Mouse (Mus musculus) adrenal gland, postnatal 25 days (tissue): ENCODE results near the gene Sema4g. TPM values are rescaled to one million over a fixed set of nuclear protein-coding genes. Genes with fewer than 3 reads are reported as not detected.

Source experiments
- DNase-seq: peaks from one replicate; pipeline ENCODE4 v3.0.0; 2021; ENCODE audit warnings: mixed read lengths
- long read RNA-seq: library from polyadenylated mRNA; stranded (forward); transcript quantifications from one replicate; pipeline ENCODE4 v2.0.0, GENCODE M21; 2021
- total RNA-seq: library from RNA; stranded (reverse); gene quantifications from 2 replicates; pipeline ENCODE4 v1.2.3, GENCODE M21; 2021

The Sema4g gene
- total RNA-seq: 7.0 and 8.1 TPM in 2 replicates
- long read RNA-seq, partial matches to known transcripts: 2 of 19 reads
- long read RNA-seq, other reads (novel, unspliced or antisense): 17 of 19 reads

DNA sequence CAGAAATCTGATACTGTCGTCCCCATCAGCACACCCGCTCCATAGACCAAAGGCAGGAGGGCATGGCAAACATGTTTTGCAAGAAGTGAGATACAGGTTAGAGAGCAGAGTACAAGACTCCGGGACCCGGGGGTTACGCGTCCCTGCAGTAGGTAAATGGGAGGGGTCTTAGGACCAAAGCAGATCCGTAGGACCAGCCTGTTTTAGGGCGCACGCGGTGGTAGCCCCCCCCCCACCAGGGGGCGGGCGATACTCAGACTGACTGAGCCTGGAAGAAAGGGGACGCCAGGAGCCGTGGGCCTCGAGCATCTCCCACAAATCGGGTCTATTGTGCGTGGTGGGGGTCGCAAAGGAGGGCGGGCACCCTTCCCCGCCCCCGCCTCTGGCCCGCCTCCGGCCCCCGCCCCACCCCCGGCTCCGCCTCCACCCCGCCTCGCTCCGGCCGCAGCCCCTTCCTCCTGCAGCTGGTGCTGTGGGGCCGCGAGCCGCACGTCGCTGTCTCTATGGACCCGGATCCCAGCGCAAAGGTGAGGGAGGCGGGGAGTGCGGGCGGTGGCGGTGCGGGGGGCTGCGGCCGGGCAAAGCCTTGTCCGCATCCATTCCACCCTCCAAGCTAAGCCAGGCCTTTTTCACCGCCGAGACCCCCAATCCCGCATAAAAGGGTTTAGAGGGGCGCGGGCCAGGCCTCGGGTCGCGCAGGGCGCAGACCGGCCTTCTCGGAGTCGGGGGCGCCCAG lies at the start of gene Sema4g:
Sema4g (plus strand) TSS at position 271 of the 736 bp plus-strand sequence.
- DNase-seq: peak; percentile 56

DNA sequence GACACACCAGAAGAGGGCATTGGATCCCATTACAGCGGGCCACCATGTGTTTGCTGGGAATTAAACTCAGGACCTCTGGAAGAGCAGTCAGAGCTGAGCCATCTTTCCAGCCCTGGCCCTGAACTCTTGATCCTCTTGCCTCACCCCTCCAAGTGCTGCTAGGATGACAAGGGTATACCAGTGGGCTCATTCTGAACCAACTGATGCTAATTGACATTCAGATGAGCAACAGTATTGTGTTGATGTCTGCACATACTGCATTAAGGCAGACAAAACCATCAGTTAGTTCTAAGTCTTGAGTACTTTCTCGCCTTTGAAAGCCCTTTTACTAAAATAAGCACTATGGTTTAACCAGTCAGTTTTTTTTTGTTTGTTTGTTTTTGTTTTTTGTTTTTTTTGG lies 29.3 kb upstream of the Sema4g start:
- no peak for DNase-seq

DNA sequence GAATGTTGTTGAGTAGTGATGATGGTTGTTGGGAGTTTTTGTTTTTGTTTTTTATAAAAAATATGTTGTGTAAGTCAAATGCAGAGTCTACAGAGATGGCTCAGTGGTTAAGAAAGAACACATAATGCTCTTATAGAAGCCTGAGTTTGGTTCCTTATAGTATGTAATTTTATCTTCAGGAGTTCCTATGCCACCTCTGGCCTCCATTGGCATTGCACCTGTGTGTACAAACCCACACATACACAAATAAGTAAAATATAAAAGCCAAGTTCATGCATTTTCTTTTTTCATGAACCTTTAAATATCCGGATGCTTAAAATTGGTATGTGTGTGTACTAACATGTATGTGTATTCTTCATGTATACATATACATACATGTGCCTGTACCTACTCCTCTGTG lies 22.9 kb upstream of the Sema4g start:
- DNase-seq: no peak

DNA sequence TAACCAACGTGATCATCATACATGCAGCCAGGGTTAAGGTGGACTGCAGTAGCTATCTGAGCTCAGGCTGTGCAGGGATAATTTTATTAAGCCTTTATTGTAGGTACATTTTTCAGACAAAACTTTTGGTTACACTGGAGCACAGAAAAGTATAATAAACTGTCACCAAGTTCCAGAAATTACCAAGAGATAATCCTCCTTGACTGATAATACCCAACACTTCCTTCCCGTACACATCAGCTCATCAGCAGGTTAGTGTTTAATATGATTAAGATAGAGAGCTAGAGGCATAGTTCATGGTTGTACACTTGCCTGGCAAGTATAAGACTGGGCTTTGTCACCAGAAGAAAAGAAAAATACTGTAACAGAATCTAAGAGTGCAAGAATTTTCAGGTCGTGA lies 20.6 kb upstream of the Sema4g start:
- no peak for DNase-seq

DNA sequence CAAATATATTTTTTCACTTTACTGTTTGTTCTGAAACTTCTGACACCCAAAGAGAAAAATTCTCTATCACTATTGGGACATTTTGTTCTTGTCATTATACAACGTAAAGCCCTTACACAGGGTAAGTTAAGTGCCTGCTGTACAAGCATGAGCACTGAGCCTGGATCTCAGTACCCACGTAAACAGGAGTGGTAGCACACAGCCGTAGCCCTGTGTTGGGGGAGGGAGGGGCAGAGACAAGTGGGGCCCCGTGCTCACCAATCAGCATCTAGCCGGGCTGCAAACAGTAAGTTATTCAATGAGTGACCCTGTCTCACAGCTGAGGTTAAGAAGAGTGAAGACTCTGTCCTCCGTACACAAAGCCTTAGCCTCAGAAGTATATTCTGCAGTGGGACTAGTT lies 12.3 kb upstream of the Sema4g start:
- no peak for DNase-seq

DNA sequence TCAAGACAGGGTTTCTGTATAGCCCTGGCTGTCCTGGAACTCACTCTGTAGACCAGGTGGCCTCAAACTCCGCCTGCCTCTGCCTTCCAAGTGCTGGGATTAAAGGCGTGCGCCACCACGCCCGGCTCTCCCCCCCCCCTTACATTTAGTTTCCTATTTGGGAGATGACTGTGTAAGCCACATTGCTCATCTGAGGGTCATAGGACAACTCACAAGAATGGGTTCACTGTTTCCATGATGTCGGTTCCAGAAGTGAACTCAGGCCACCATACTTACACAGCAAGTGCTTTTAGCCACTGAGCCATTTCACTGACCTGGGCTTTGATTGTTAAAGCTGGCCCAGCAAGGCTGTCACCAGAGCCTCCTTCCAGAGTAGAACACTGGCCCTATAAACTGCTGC lies 11.8 kb upstream of the Sema4g start:
- DNase-seq: no peak

DNA sequence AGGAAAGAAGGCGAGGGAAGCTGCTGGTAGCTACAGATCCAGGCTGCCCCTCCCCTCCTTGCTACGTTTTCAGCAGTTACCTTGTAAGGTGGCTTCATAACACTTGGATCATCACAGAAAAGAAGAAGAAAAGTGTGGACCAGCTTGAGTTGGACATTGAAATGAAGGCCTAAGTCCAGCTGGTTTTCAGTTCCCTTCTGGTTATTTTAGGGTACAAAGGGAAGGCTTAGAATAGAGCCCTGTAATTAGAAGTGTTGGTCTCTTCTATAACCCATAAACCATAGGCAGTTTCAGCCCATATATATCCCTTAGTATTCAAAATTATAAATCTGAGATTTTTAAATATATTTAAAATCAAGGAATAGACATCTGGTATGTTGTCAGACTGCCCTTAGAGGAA lies 8.1 kb upstream of the Sema4g start:
- no peak for DNase-seq

DNA sequence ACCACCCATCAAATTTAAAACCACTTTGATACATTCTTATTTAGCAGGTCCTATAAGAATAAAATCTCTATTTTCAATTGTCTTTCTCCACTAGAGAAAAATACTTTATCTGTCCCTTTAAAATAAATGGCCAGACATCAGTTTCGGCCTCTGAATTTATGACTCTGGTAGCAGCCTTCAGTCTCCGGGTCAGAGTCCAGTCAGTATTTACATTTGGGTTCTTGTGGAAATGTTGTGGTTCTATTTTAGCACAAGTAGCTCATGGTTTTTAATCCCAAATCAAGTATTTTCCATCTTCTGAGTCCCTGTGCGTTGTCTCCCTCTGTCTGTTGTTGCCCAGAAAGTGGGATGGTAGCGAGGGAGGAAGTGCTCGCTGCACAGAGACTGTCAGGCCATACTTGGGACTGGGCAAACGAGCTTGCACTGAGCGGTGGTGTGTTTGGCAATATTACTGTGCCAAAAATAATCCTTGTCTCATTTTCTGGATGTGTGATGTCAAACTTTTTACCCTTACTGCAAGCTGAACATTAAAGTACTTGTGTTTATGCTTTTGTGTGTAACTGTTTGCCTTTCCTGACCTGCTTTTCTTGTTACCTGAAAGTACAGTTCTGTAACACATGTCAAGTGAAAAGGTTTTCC lies 6.3 kb upstream of the Sema4g start:
- DNase-seq: no peak

DNA sequence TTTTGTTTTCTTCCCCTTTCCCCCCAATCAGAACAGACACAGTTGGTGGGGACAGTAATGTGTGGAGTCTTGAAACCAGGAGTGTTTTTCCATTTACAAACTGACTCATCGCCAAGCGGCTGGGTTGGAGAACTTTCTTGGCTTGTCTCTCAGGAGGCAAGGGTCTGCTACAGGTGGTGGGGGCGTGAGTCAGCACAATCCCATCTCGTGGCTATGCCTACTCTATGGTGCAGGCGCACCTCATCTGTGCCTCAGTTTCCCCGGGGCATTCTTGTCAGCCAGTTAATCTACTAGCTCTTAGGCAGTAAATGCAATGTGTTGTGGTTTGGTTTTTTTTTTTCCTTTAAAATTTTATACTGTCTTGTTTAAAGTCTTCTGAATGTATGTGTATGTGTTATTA lies 5.5 kb upstream of the Sema4g start:
- no peak for DNase-seq

DNA sequence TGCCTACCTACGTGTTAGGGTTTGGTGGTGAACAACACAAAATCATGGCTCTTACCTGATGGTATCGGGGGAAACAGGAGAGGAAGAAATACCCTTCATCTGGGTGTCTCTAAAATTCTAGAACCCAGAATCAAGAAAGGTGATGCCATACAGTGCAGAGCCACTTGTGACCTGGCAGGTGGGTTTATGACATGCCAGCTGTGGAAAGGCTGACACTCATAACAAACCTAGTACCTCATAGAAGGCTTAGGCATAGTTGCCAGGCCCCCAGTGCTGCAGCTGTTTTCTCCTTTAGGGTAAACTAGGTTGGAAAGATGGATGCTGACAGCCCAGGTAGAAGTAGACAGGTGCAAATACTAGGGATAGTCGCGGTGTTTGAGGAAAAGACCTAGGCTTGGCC lies 4.5 kb upstream of the Sema4g start:
- DNase-seq: no peak

DNA sequence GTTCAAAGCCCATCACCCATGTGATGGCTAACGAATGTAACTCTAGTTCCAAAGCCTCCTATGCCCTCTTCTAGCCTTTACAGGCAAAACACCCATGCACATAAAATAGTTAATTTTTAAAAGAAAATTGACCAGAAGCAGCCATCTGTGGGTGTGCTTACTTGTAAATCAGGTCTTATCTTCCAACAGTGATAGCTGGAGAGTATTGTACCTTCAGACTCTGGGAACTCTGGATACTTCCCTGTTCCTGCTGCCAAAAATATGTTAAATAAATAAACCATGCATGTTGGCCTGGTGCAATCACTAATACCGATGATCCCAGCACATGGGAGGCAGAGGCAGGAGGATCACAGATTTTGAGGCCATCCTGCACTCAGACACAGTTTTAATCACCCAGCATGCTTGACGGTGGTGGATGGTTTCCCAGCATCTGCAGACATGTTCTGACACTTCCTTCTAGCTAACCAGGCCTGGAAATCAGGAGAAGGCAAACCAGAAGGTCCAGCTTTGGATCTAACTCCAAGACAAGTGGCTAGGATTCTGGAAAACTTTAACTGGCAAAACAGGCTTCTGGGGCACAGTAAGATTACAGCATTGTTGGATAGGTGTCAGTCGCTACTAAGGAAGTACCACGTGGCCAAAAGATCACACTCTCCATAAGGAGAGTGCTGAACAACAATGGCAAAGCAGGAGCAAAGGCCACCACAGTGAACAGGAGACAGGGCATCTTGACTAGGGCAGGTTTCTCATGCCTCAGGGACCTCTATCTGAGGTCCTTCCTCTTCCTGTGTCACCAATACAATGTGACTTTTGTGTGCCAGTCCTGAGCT lies 3.5 kb upstream of the Sema4g start:
- DNase-seq: no peak

DNA sequence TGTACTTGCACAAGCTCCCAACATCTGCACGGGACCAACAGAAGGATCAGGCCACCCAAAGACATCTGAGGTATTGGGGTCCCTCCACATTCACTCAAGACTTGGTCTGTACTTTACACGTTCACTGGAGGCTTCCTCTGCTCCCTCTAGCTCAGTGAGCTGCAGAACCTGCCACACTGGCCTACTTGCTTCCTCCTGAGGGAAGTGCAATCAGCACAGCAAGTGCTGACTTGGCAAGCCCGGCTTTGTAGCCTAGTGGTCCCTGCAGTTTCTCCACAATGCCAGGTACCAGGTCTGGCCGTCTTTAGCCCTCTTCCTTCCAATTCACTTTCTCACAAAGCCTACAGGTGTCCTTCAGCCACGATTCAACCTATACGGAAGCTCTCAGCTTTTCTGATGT lies 1.9 kb upstream of the Sema4g start:
- DNase-seq: no peak

DNA sequence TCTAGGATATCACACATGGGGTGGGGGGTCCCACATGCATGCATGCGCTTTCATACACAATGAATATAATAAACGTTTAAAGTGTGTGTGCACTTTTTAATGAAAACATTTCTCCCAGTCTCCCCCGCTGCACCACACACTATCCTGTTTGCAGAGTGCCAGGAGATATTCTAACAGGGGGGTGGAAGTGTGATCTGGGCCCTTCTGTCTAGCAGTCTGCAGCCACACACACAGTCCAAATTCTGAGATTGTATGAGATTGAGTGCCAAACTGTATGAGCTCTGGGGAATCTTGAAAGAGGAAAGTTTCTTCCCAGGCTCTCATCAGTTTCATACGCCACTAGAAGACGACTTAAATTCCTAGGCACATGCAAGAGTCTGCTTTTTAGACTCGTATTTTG lies 1.1 kb upstream of the Sema4g start:
- DNase-seq: no peak

DNA sequence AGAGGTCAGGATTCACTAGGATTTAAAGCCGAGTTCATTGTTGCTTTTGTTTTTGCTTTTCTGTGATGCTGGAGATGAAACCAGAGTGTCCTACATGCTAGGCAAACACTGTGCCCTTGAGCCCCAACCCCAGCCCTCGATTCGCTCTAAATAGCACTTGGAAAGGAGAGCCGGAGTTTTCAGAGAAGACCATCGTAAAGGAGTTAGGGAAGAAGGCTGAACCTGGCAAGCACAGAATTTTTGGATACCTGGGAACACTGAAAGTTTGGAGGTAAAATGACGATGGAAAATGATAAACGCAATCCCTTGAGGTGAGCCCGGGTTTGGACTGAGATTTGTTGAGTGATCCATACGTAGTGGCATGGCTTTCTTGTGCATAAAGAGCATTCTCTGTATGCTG lies 580 bp upstream of the Sema4g start:
- DNase-seq: no peak

DNA sequence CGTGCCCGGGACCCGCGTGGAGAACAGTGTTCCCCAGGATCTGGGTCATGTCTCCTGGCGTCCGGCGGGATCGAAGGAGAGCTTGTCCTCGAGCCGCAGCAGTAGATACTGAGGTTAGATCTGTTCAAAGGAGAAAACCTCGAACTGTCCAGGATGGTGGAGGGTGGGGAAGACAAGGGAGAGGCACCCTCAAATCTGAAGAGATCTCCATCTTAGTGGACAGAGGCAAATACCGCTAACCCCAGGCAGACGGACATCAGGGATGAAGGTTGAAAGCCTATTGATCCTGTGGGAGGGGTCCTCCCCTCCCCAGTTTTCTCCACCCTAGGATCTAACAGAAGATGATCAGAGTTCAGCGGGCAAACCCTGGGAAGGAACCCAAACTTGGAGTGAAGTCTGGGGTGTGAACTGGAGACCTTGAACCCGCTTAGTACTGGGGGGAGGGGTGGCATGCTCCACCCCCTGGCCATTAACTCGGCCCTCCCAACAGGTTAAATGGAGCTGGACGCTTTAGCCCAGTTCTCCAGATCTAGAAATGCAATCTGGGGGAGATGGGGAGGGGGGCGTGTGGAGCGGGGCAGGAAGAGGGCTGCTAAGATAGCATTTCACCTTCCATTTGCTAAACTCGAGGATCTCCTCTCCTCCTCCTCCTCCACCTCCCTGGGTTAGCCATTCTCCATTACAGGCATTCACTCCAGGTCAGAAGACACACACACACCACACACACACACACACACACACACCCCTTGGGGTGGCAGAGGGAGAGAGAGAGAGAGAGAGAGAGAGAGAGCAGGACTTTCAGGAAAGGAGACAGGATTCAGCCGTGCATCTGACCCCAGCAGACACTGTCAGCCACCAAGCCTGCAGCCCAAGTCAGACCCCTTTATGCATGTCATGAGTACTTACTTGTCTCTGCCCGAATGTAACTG lies 930 bp downstream of the Sema4g start:
- DNase-seq: no peak

DNA sequence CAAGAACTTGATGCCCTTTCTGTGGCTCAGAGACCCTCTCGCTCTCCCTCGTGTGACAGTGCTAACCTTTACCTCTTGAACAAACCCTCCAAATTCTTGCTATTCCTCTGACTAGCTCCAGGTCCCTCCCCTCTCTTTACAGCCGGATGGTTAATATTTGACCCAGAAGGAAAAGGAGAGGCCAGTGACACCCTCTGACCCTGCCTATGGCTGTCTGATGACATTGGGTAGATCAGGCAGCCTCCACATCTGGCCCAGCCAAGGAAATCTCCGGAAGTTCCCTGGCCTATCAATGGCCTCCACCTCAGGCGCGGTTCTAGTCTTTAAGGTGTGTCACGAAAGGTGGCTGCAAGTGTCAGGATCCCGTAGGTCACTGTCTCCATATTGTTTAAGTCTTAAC lies 2.1 kb downstream of the Sema4g start:
- DNase-seq: no peak

DNA sequence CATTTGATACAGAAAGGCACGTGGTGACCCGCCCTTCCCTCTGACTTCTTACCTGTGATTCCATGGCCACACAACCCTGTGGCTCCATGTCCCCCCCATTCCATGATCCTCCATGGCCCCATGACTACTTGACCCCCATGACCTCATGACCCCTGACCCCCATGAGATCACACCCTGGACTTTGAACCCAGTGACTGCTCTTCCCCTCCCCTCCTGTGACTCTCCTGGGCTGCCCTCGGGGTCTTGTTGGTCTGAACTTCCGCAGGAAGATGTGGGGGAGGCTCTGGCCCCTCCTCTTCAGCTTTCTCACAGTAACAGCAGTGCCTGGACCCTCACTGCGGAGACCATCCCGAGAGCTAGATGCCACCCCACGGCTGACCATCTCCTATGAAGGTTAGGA lies 3.3 kb downstream of the Sema4g start:
- no peak for DNase-seq

DNA sequence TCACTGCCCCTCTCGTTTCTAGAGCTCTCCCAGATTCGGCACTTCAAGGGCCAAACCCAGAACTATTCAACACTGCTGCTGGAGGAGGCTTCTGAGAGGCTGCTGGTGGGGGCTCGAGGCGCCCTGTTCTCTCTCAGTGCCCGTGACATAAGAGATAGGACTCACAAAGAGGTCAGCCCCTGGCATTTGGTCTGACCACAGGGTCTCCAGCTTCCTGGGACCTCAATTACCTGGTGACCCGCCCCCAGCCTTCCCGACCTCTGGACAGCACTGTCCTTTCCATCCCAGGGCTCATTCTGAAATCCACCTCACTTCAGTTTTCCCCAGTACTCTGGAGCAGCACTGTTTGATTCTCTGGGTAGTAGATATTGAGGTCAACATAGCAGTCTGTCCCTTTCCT lies 3.8 kb downstream of the Sema4g start:
- no peak for DNase-seq

DNA sequence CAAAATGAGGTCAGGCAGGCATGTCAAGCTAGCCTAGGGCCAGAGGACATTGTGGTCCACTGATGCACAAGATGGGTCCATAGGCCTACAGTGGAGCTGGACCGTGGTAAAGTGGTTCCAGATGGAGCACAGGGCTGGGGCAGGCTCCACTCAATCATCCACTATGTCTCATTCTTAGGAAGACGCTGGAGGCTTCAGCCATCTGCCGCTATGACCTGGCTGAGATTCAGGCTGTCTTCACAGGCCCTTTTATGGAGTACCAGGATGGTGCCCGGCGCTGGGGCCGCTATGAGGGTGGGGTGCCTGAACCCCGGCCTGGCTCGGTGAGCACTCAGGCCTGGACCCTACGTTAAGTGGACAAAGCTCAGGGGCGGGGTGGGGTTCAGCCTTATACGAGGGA lies 8.9 kb downstream of the Sema4g start:
- DNase-seq: no peak

DNA sequence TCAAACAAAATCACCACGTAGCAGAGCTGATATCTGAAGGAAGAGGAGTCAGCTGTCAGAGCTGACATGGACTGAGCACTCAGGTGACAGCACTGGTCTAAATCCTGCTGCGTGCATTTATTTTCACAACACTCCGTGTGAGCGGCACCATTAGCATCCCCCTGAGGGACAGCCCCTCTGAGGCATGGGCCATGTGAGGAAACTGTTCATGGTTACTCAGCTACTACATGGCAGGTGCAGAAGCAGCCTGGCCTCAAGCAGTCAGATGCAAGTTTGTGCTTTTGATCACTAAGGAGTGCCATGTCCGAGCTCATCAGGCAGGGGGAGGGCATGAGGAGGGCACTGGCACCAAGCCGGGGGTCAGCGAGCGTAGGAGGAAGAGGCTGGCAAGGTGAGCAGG lies 10.7 kb downstream of the Sema4g start:
- no peak for DNase-seq

DNA sequence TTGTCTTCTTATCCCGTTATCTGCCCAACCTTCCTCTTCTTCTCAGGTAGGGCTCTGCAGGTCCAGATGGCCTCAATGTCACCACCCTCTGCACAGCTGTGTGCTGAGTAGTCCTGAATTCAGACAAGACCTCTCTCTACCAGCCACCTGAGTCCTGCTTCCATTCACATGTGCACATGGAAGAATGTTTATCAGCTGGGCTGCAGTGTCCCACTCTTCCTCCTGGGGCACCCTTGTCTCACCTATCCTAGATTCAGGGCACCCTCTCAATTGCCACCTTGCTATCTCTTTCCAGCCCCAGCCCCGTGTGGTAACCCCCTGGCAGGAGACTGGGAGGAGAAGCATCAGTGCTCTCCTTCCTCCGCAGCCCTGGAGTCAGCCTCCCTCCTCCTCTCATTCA lies 13.4 kb downstream of the Sema4g start:
- DNase-seq: no peak
